Mouse (Mus musculus) midbrain, embryonic 16.5 days (tissue): Measurements from ENCODE around the gene Atp6v1c2. TPM values are rescaled to one million over a fixed set of nuclear protein-coding genes. Genes with fewer than 3 reads are reported as not detected.
A peak's percentile ranks its signal among the peaks of the same experiment; 100 is the strongest.

Experiments
- ATAC-seq: fragments of 200-750 bp; cut with Nextera tagmentation; 2 replicates; pipeline ENCODE4 v1.8.0; 2017; ENCODE audit warnings: moderate TSS enrichment
- H3K27ac ChIP-seq: fragments of 300-500 bp; sonication (generic); 2 replicates; pipeline ENCODE4 v1.5.1; 2014; ENCODE audit warnings: mild to moderate bottlenecking, low read length, mixed read lengths
- H3K27me3 ChIP-seq: fragments of 300-500 bp; sonication (generic); 2 replicates; pipeline ENCODE4 v1.6.1; 2014; ENCODE audit warnings: low read depth, low read length, mixed read lengths; ENCODE audit not compliant: control insufficient read depth, insufficient read depth
- H3K36me3 ChIP-seq: fragments of 300-500 bp; sonication (generic); 2 replicates; pipeline ENCODE4 v1.6.1; 2014; ENCODE audit warnings: mild to moderate bottlenecking, low read length, moderate library complexity, mixed read lengths; ENCODE audit not compliant: control insufficient read depth, insufficient read depth
- H3K4me1 ChIP-seq: fragments of 300-500 bp; sonication (generic); 2 replicates; pipeline ENCODE4 v1.6.1; 2014; ENCODE audit warnings: mild to moderate bottlenecking, low read length, mixed read lengths; ENCODE audit not compliant: control insufficient read depth, insufficient read depth
- H3K4me2 ChIP-seq: fragments of 300-500 bp; sonication (generic); 2 replicates; pipeline ENCODE4 v1.6.1; 2014; ENCODE audit warnings: mild to moderate bottlenecking, low read length, mixed read lengths
- H3K4me3 ChIP-seq: fragments of 300-500 bp; sonication (generic); 2 replicates; pipeline ENCODE4 v1.5.1; 2014; ENCODE audit warnings: low read depth, mild to moderate bottlenecking, low read length, moderate library complexity, mixed read lengths
- H3K9ac ChIP-seq: fragments of 300-500 bp; sonication (generic); 2 replicates; pipeline ENCODE4 v1.6.1; 2014; ENCODE audit warnings: low read depth, low read length, mixed read lengths
- H3K9me3 ChIP-seq: fragments of 300-500 bp; sonication (generic); replicated peaks from 2 replicates; pipeline ENCODE4 v1.6.1; 2014; ENCODE audit warnings: mild to moderate bottlenecking, low read length, mixed read lengths; ENCODE audit not compliant: control insufficient read depth, poor library complexity, severe bottlenecking
- WGBS: fragments of 180-500 bp; shearing (Covaris S2); extraction: QIAGEN DNeasy Blood & Tissue Kit; methylation state at CpG from one replicate; pipeline ENCODE4 v1.1.7; 2014; 5-methylcytosine and 5-hydroxymethylcytosine counted together
- polyA plus RNA-seq: library from polyadenylated mRNA; unstranded; fragments of >200 nt; fragmentation: Nextera tagmentation; extraction: Ambion mirVana; gene quantifications from 2 replicates; pipeline ENCODE4 v1.2.1, GENCODE M21; 2015

Gene Atp6v1c2
- polyA plus RNA-seq: 0.99 and 1.1 TPM in 2 replicates

- Histone ChIP-seq H3K27me3 (peaks cover 9% of the 10 kb centered on the region), H3K4me3 (no peak within 1 kb of the TSS), H3K4me1 (peaks cover 11% of the 10 kb centered on the region), H3K36me3 (no peaks in the 10 kb centered on the region), H3K4me2 (no peak within 1 kb of the TSS), H3K9ac (no peak within 1 kb of the TSS), H3K27ac (no peak within 1 kb of the TSS), H3K9me3 (no peaks in the 10 kb centered on the region)
- no peak for ATAC-seq
- 85% methylated on average over 3 of the region's 3 CpGs for WGBS
Observed at GRCm38 (mm10) chr12:17329259-17329658, at the start of gene Atp6v1c2. TSS of gene Atp6v1c2 (minus strand) at chr12:17329359.

GRCm38 (mm10) chr12:17376521-17376920, 47.4 kb upstream of the Atp6v1c2 start:
- Histone ChIP-seq H3K36me3 (peaks cover 39% of the 10 kb centered on the region), H3K27ac (no peak overlapping the region), H3K4me3 (no peak overlapping the region), H3K4me1 (no peaks in the 10 kb centered on the region), H3K9ac (no peak overlapping the region), H3K4me2 (no peak overlapping the region), H3K27me3 (no peaks in the 10 kb centered on the region), H3K9me3 (no peaks in the 10 kb centered on the region)
- no peak for ATAC-seq
- 91% methylated on average over 6 of the region's 6 CpGs for WGBS

GRCm38 (mm10) chr12:17375243-17375642, 46.1 kb upstream of the Atp6v1c2 start:
- Histone ChIP-seq H3K36me3 (peaks cover 42% of the 10 kb centered on the region), H3K27ac (no peak overlapping the region), H3K27me3 (no peaks in the 10 kb centered on the region), H3K9me3 (no peaks in the 10 kb centered on the region), H3K4me3 (no peak overlapping the region), H3K9ac (no peak overlapping the region), H3K4me1 (no peaks in the 10 kb centered on the region), H3K4me2 (no peak overlapping the region)
- no peak for ATAC-seq
- 96% methylated on average over 4 of the region's 4 CpGs for WGBS

- Histone ChIP-seq H3K9me3 (no peaks in the 10 kb centered on the region), H3K4me3 (no peak overlapping the region), H3K4me1 (no peaks in the 10 kb centered on the region), H3K27me3 (no peaks in the 10 kb centered on the region), H3K27ac (no peak overlapping the region), H3K9ac (no peak overlapping the region), H3K4me2 (no peak overlapping the region), H3K36me3 (peaks cover 42% of the 10 kb centered on the region)
- 98% methylated on average over 5 of the region's 5 CpGs for WGBS
- ATAC-seq: no peak
Observed at GRCm38 (mm10) chr12:17373470-17373975, 44.4 kb upstream of the Atp6v1c2 start.

GRCm38 (mm10) chr12:17372696-17373095, 43.5 kb upstream of the Atp6v1c2 start:
- H3K36me3 ChIP-seq: peaks cover 45% of the 10 kb centered on the region
- no peaks in the 10 kb centered on the region for H3K27me3 ChIP-seq
- ATAC-seq: no peak
- H3K27ac ChIP-seq: no peak overlapping the region
- no peak overlapping the region for H3K9ac ChIP-seq
- no peak overlapping the region for H3K4me2 ChIP-seq
- 88% methylated on average over 3 of the region's 3 CpGs for WGBS
- H3K4me3 ChIP-seq: no peak overlapping the region
- no peaks in the 10 kb centered on the region for H3K4me1 ChIP-seq
- H3K9me3 ChIP-seq: no peaks in the 10 kb centered on the region

- no peak for ATAC-seq
- Histone ChIP-seq H3K27ac (no peak overlapping the region), H3K4me1 (no peaks in the 10 kb centered on the region), H3K9ac (no peak overlapping the region), H3K27me3 (no peaks in the 10 kb centered on the region), H3K4me2 (no peak overlapping the region), H3K36me3 (peaks cover 38% of the 10 kb centered on the region), H3K9me3 (no peaks in the 10 kb centered on the region), H3K4me3 (no peak overlapping the region)
- 89% methylated on average over 8 of the region's 8 CpGs for WGBS
Observed at GRCm38 (mm10) chr12:17371589-17372235, 42.6 kb upstream of the Atp6v1c2 start.

GRCm38 (mm10) chr12:17369551-17370325, 40.6 kb upstream of the Atp6v1c2 start:
- Histone ChIP-seq H3K4me2 (no peak overlapping the region), H3K27me3 (no peaks in the 10 kb centered on the region), H3K9me3 (no peaks in the 10 kb centered on the region), H3K4me1 (no peaks in the 10 kb centered on the region), H3K4me3 (no peak overlapping the region), H3K27ac (no peak overlapping the region), H3K36me3 (peaks cover 31% of the 10 kb centered on the region), H3K9ac (no peak overlapping the region)
- 93% methylated on average over 7 of the region's 7 CpGs for WGBS
- ATAC-seq: no peak

- H3K4me1 ChIP-seq: no peaks in the 10 kb centered on the region
- no peaks in the 10 kb centered on the region for H3K27me3 ChIP-seq
- H3K36me3 ChIP-seq: peaks cover 27% of the 10 kb centered on the region
- ATAC-seq: no peak
- no peaks in the 10 kb centered on the region for H3K9me3 ChIP-seq
- no peak overlapping the region for H3K4me2 ChIP-seq
- H3K9ac ChIP-seq: no peak overlapping the region
- 93% methylated on average over 3 of the region's 3 CpGs for WGBS
- H3K27ac ChIP-seq: no peak overlapping the region
- H3K4me3 ChIP-seq: no peak overlapping the region
Observed at GRCm38 (mm10) chr12:17369111-17369510, 40.0 kb upstream of the Atp6v1c2 start.

GRCm38 (mm10) chr12:17366981-17367380, 37.8 kb upstream of the Atp6v1c2 start:
- no peak overlapping the region for H3K4me3 ChIP-seq
- no peaks in the 10 kb centered on the region for H3K9me3 ChIP-seq
- no peaks in the 10 kb centered on the region for H3K4me1 ChIP-seq
- H3K36me3 ChIP-seq: peaks cover 38% of the 10 kb centered on the region
- 0 out of 2 replicates have a peak, but pooled peaks have one; percentile 68 for ATAC-seq
- 72% methylated on average over 5 of the region's 5 CpGs for WGBS
- no peak overlapping the region for H3K27ac ChIP-seq
- H3K9ac ChIP-seq: no peak overlapping the region
- H3K27me3 ChIP-seq: no peaks in the 10 kb centered on the region
- H3K4me2 ChIP-seq: no peak overlapping the region
